Mouse (Mus musculus) midbrain, embryonic 15.5 days (tissue): Measurements from ENCODE around the gene Sash1. TPM values are rescaled to one million over a fixed set of nuclear protein-coding genes. Genes with fewer than 3 reads are reported as not detected.
"Not testable (repeated sequence)": the region's sequence is repeated elsewhere in the genome, so short reads cannot be mapped to it uniquely, and the experiment has no call there.

Experiments used
- ATAC-seq: fragments of 200-750 bp; cut with Nextera tagmentation; replicated peaks from 2 replicates; pipeline ENCODE4 v1.8.0; 2017; ENCODE audit warnings: moderate TSS enrichment
- H3K27ac ChIP-seq: fragments of 300-500 bp; sonication (generic); 2 replicates; pipeline ENCODE4 v1.5.1; 2015; ENCODE audit warnings: mild to moderate bottlenecking, inconsistent platforms
- H3K27me3 ChIP-seq: fragments of 300-500 bp; sonication (generic); replicated peaks from 2 replicates; pipeline ENCODE4 v1.6.1; 2015; ENCODE audit warnings: inconsistent platforms
- H3K36me3 ChIP-seq: fragments of 300-500 bp; sonication (generic); replicated peaks from 2 replicates; pipeline ENCODE4 v1.6.1; 2015; ENCODE audit warnings: inconsistent platforms
- H3K4me1 ChIP-seq: fragments of 300-500 bp; sonication (generic); 2 replicates; pipeline ENCODE4 v1.6.1; 2015; ENCODE audit warnings: inconsistent platforms
- H3K4me2 ChIP-seq: fragments of 300-500 bp; sonication (generic); 2 replicates; pipeline ENCODE4 v1.6.1; 2015; ENCODE audit warnings: inconsistent platforms, mild to moderate bottlenecking, moderate library complexity
- H3K4me3 ChIP-seq: fragments of 300-500 bp; sonication (generic); 2 replicates; pipeline ENCODE4 v1.5.1; 2015; ENCODE audit warnings: mild to moderate bottlenecking, inconsistent platforms
- H3K9ac ChIP-seq: fragments of 300-500 bp; sonication (generic); 2 replicates; pipeline ENCODE4 v1.6.1; 2015; ENCODE audit warnings: mild to moderate bottlenecking, inconsistent platforms
- H3K9me3 ChIP-seq: fragments of 300-500 bp; sonication (generic); 2 replicates; pipeline ENCODE4 v1.6.1; 2016; ENCODE audit warnings: inconsistent platforms
- WGBS: fragments of 180-500 bp; shearing (Covaris S2); methylation state at CpG from one replicate; pipeline ENCODE4 v1.1.7; 2015; ENCODE audit warnings: mixed read lengths; 5-methylcytosine and 5-hydroxymethylcytosine counted together
- polyA plus RNA-seq: library from polyadenylated mRNA; unstranded; fragments of >200 nt; fragmentation: Nextera tagmentation; extraction: Ambion mirVana; gene quantifications from 2 replicates; pipeline ENCODE4 v1.2.1, GENCODE M21; 2015

Sash1 gene
- polyA plus RNA-seq, 1 experiment from 2014 or later: 3.1 TPM

DNA sequence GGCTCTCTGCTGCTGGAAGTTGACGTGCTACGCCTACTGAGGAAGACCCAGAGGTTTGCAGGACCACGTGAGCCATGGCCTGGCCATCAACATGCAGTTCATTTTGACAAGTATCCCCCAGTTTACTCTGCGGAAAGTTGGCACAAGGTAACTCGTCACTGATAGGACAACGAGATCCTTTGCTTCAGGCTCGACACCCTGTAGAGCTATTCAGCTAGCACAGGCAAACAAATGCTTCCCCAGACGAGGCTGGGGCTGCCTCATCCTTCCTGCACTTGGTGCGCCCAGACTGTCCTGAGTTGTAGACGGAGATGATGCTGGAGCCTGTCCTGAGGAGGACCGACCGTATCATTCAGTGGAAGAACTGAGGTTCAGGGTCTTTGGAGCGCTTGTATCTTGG, 166.5 kb downstream of the Sash1 start:
- ATAC-seq: no peak
- H3K9ac ChIP-seq: no peak overlapping the region
- no peaks in the 10 kb centered on the region; the same call in 1 of the 2 replicates for H3K36me3 ChIP-seq
- no peak overlapping the region for H3K4me2 ChIP-seq
- H3K4me3 ChIP-seq: no peak overlapping the region
- no peak overlapping the region for H3K27ac ChIP-seq
- 50% methylated on average over 13 of the region's 13 CpGs for WGBS
- no peaks in the 10 kb centered on the region for H3K4me1 ChIP-seq
- H3K9me3 ChIP-seq: no peaks in the 10 kb centered on the region
- H3K27me3 ChIP-seq: no peaks in the 10 kb centered on the region

DNA sequence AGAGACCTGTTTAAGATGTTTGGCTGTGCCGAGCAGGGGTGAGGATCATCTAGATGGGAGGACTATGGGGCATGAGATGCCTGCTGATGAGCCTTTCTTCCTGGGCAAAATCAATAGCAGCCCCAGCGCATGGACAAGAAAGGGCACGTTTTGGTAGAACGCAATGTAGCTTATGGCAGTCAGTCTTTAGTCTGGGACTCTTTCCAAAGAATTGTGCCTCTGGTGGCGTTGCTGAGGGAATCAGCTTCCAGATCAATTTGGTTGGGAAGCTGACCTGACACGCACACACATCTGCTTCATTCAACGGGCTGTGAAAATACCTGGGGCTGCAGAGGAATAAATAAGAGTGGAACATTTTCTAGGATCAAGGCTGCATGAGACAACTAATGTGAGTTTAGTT, 167.0 kb downstream of the Sash1 start:
- no peaks in the 10 kb centered on the region for H3K27me3 ChIP-seq
- H3K4me2 ChIP-seq: no peak overlapping the region
- H3K9me3 ChIP-seq: no peaks in the 10 kb centered on the region
- no peak overlapping the region for H3K27ac ChIP-seq
- H3K4me3 ChIP-seq: no peak overlapping the region
- H3K4me1 ChIP-seq: no peaks in the 10 kb centered on the region
- ATAC-seq: no peak
- no peaks in the 10 kb centered on the region; the same call in 1 of the 2 replicates for H3K36me3 ChIP-seq
- WGBS: 76% methylated on average over 7 of the region's 7 CpGs
- no peak overlapping the region for H3K9ac ChIP-seq

DNA sequence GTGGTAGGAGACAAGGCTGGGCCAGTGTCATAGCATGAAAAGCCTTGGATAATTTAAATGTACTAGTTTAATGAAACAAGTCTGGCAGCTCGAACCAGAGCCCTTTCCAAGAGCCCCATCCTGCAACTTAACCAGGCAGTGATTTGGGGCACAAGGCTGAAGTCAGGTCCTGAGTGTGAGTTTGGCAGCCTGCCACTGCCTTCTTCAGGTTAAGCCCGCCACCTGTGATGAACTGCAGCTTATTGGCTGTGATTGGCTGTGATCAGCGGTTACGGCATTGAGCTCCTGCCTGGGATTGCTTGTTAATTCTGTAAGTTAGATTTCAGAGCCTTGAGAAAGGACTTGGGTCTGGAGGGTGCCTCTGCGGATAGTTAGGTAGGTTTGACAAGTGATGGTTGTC, 168.7 kb downstream of the Sash1 start:
- Histone ChIP-seq H3K9me3 (no peaks in the 10 kb centered on the region), H3K4me1 (no peaks in the 10 kb centered on the region), H3K36me3 (no peaks in the 10 kb centered on the region), H3K4me3 (no peak overlapping the region), H3K27ac (no peak overlapping the region), H3K4me2 (no peak overlapping the region), H3K27me3 (no peaks in the 10 kb centered on the region), H3K9ac (no peak overlapping the region)
- no peak for ATAC-seq
- WGBS: 89% methylated on average over 5 of the region's 5 CpGs

DNA sequence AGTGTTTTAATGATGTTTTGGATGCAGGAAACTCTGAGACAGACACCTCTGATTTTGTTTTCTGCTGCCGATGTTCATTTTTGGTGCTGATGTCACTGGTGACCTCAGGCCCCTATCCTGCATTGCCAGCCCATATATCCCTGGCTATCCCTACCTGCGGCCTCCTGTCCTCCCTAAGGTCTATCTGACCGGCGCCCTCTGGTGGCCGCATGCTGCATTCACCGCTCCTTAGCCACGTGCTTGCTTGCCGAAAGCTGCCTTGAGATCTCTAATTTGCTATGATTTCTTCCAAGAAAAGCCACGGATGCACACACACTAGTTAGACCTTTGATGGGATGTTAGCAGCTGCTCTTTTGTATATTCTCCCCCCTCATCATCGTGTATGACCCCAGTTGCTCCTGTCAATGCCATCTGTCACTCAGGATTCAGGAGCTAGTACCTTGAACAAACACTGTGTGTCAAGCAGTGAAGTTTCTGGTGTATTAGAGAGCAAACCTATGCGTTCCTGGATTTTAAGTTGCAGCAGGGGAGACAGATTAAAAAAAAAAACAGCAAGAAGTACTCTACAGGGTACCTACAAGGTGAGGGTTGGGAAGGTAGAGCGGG, 170.1 kb downstream of the Sash1 start:
- Histone ChIP-seq H3K9me3 (no peaks in the 10 kb centered on the region), H3K4me3 (no peak overlapping the region), H3K36me3 (no peaks in the 10 kb centered on the region), H3K4me1 (no peaks in the 10 kb centered on the region), H3K4me2 (no peak overlapping the region), H3K27ac (no peak overlapping the region), H3K9ac (no peak overlapping the region), H3K27me3 (no peaks in the 10 kb centered on the region)
- ATAC-seq: peak; percentile 87
- WGBS: 21% methylated on average over 12 of the region's 12 CpGs

DNA sequence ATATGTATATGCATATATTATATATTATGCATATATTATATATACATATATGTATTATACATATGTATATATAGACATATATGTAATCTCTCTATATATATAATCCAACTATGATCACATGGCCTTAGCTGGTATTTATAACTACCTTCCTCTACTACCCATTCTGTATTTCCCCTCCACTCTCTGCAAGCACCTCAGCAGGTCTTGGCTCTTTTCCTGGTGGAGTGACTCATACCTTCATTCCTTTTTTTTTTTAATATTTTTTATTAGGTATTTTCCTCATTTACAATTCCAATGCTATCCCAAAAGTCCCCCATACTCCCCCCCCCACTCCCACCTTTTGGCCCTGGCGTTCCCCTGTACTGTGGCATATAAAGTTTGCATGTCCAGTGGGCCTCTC, 189.2 kb downstream of the Sash1 start:
- not testable (repeated sequence) for ATAC-seq, H3K4me3 ChIP-seq, H3K9me3 ChIP-seq, H3K27ac ChIP-seq, H3K4me1 ChIP-seq, H3K9ac ChIP-seq, H3K27me3 ChIP-seq, H3K36me3 ChIP-seq, H3K4me2 ChIP-seq
- WGBS: 96% methylated on average over 1 of the region's 1 CpGs

DNA sequence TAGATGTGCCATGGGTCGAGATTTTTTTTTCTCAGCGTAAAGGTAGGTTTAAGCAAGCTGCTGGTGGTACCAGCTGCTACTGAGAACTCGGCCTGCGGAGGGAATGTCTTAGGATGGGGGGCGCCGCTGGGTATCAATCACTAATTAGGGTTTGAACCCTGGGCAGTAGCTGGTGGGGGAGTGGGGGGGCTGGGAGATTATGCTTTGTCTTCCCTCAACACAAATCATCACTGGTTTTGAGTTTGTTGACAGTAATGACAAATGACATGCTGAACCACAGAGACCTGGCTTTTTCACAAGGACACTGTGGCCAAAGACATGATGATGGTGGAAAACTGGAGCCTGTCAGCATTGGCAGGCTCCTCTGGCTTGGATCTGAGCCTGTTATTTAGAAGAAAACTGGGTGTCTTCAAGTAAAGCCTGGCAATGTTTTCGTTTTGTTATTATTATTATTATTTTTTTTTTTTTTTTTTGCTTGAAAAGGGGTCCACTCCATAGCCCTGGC, 191.8 kb downstream of the Sash1 start:
- no peak overlapping the region for H3K27ac ChIP-seq
- H3K9ac ChIP-seq: no peak overlapping the region
- H3K36me3 ChIP-seq: no peaks in the 10 kb centered on the region
- no peaks in the 10 kb centered on the region for H3K9me3 ChIP-seq
- no peaks in the 10 kb centered on the region for H3K4me1 ChIP-seq
- whole genome bisulfite sequencing: 90% methylated on average over 7 of the region's 7 CpGs
- no peak overlapping the region for H3K4me3 ChIP-seq
- no peak for ATAC-seq
- no peak overlapping the region for H3K4me2 ChIP-seq
- H3K27me3 ChIP-seq: no peaks in the 10 kb centered on the region

DNA sequence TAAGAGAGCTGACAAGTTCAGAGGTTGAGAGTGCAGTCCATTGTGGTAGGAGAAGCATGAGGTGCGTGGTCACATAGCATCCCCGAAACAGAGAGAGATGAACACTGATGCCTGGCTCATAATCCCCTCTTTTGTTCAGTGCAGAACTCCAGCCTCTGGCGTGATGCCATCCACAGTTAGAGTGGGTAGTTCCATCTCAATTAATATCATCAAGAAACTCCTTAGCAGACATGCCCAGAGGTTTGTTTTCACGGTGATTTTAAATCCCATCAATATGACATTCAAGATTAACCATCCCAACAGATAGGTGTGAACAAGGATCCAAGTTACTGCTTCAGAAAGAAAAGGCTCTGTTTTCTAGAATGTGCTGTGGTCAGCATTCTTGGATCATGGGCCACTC, 192.3 kb downstream of the Sash1 start:
- Histone ChIP-seq H3K9me3 (no peaks in the 10 kb centered on the region), H3K27me3 (no peaks in the 10 kb centered on the region), H3K4me2 (no peak overlapping the region), H3K9ac (no peak overlapping the region), H3K4me3 (no peak overlapping the region), H3K4me1 (no peaks in the 10 kb centered on the region), H3K27ac (no peak overlapping the region), H3K36me3 (no peaks in the 10 kb centered on the region)
- ATAC-seq: no peak
- 81% methylated on average over 4 of the region's 4 CpGs for WGBS

DNA sequence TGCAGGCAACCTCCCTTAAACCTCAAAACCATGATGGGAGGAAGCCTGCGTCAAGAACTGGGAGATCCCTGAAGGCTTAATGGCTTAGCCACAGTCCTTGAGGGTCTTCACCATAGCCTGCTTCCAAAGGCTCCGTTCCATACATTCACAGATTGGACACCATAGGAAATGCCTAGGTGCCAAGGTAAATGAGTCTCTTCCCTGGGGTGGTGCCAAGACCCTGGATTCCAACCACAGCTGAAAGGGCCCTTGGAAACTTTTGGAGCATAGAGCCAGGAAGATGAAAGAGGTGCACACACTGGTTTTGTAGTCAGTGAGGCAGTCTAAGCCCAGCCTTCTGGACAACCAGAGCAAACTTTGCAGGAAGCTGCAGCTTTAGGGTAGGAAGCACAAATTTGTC, 193.3 kb downstream of the Sash1 start:
- Histone ChIP-seq H3K36me3 (no peaks in the 10 kb centered on the region), H3K27ac (no peak overlapping the region), H3K4me2 (no peak overlapping the region), H3K4me1 (no peaks in the 10 kb centered on the region), H3K9ac (no peak overlapping the region), H3K9me3 (no peaks in the 10 kb centered on the region), H3K27me3 (no peaks in the 10 kb centered on the region), H3K4me3 (no peak overlapping the region)
- 100% methylated on average over 2 of the region's 2 CpGs for WGBS
- ATAC-seq: no peak

DNA sequence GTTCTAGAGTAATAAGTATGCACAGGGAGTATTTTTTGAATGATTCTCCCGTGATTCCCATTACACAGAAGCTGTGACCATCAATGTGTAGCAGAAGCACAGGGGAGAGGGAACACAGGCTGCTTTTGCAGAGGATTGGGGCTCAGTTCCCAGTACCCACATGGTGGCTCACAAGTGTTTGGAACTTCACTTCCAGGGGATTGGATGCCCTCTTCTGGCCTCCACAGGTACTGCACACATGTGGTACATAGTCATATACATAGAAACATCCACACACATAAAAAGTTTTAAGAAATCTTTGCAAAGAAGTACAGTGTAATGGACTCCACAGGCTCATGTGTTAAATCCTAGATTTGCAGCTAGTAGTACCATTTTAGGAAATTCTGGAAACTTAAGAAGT, 199.7 kb downstream of the Sash1 start:
- Histone ChIP-seq H3K36me3 (no peaks in the 10 kb centered on the region), H3K4me2 (no peak overlapping the region), H3K27me3 (no peaks in the 10 kb centered on the region), H3K4me1 (no peaks in the 10 kb centered on the region), H3K9ac (no peak overlapping the region), H3K4me3 (no peak overlapping the region), H3K9me3 (no peaks in the 10 kb centered on the region), H3K27ac (no peak overlapping the region)
- WGBS: 82% methylated on average over 1 of the region's 1 CpGs
- ATAC-seq: no peak

DNA sequence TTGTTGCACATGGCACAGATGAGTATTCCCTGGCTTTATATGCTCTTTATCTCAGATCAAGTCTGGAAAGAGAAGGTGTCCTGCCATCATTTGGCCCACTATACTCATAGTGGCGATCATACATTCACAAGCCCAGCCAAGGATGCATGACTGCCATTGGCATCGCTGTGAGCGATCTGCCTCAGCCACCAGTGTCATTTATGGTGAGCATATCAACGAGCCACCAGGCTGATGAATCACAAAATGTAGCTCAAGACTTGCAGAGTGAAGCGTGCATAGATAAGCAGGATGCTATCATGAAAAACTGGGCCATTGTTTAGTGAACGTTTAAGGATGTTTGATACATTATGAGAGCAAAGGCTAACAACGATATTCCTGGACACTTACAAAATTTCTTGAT, 200.6 kb downstream of the Sash1 start:
- Histone ChIP-seq H3K9ac (no peak overlapping the region), H3K27me3 (no peaks in the 10 kb centered on the region), H3K9me3 (no peaks in the 10 kb centered on the region), H3K36me3 (no peaks in the 10 kb centered on the region), H3K27ac (no peak overlapping the region), H3K4me1 (no peaks in the 10 kb centered on the region), H3K4me3 (no peak overlapping the region), H3K4me2 (no peak overlapping the region)
- ATAC-seq: no peak
- WGBS: 94% methylated on average over 7 of the region's 7 CpGs

DNA sequence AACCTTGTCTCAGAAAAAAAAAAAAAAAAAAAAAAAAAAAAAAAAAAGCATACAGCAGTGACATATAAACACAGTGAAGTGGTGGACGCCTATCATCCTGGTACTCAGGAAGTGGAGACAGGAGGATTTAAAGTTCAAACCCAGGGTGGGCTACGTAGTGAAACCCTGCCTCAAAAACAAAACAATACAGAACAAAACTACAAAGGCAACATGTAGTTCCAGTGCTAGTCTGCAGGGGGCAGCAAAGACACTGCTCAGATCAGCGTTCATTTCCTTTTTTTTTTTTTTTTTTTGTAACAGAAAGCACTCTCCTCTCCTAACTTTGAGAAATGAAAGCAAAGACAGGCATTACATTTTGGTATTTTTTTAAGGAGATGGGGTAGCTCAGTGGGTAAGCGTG, 203.0 kb downstream of the Sash1 start:
- WGBS: 19% methylated on average over 4 of the region's 4 CpGs
- H3K9ac ChIP-seq: no peak overlapping the region

DNA sequence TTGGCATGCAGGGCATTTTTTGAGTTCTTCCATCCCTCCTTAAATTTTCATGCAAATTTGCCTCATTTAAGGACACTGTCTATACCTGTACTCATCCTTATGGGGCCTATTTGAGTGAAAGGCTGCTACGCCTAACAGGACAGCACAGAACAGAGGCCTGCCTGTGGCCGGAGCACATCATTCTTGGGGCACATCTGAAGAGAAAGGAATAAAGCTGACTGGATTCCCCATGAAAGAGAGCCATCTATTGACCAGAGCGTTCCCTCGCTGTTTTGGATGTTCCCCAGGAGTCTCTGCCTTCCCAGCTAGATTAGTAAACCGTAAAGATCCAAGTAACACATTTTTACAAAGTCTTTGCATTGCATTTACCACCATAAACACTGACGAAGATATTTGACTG, 203.5 kb downstream of the Sash1 start:
- H3K36me3 ChIP-seq: no peaks in the 10 kb centered on the region
- H3K27ac ChIP-seq: no peak overlapping the region
- H3K9me3 ChIP-seq: no peaks in the 10 kb centered on the region
- no peaks in the 10 kb centered on the region for H3K27me3 ChIP-seq
- no peak overlapping the region for H3K4me2 ChIP-seq
- WGBS: 78% methylated on average over 6 of the region's 6 CpGs
- ATAC-seq: no peak
- H3K9ac ChIP-seq: no peak overlapping the region
- H3K4me3 ChIP-seq: no peak overlapping the region
- no peaks in the 10 kb centered on the region for H3K4me1 ChIP-seq

More for the DNA sequence above, 203.0 kb downstream of the Sash1 start:
- no peaks in the 10 kb centered on the region for H3K4me1 ChIP-seq
- no peak overlapping the region for H3K4me2 ChIP-seq
- no peak for ATAC-seq
- no peaks in the 10 kb centered on the region for H3K36me3 ChIP-seq
- H3K4me3 ChIP-seq: no peak overlapping the region
- H3K9me3 ChIP-seq: no peaks in the 10 kb centered on the region
- no peaks in the 10 kb centered on the region for H3K27me3 ChIP-seq
- H3K27ac ChIP-seq: no peak overlapping the region

DNA sequence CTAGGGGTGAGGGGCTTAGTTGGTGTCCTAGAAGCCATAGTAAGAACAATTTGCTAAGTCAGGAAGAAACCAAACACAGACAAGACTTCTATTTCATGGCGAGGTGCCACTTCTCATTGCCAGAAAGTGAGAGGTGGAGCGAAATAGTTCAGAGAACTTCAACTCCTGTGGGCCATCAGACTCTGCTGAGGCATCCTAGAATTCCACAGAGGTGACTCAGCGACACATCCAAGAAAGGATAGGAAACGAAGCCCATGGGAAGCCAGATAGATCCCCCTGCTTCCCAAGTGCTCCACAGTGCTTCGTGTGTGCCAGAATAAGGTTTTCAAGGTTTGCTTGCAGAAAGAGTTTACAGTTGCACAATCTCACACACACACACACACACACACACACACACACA, 209.1 kb downstream of the Sash1 start:
- no peaks in the 10 kb centered on the region for H3K4me1 ChIP-seq
- H3K27ac ChIP-seq: no peak overlapping the region
- no peak overlapping the region for H3K4me2 ChIP-seq
- no peaks in the 10 kb centered on the region for H3K36me3 ChIP-seq
- no peaks in the 10 kb centered on the region for H3K9me3 ChIP-seq
- H3K4me3 ChIP-seq: no peak overlapping the region
- WGBS: 93% methylated on average over 5 of the region's 5 CpGs
- no peak overlapping the region for H3K9ac ChIP-seq
- no peaks in the 10 kb centered on the region for H3K27me3 ChIP-seq
- ATAC-seq: no peak
